ENCODE assay signal across 12 mouse cellular contexts in genomic region chr16:91140056-91140455, GRCm38 (mm10). TPM values are rescaled to one million over a fixed set of nuclear protein-coding genes. Genes with fewer than 3 reads are reported as not detected.
DNase-seq lines count a peak whose midpoint lies in the region; ATAC-seq lines count a peak whose summit lies in the region.
"Had no signal": no experiment of that assay in that cellular context is flagged by ENCODE, and none has a peak within 500 bp of the region (broad histone marks: within the 10 kb centered on the region; RNA-seq: fewer than 3 reads in every experiment).

No protein-coding gene starts in this region.

- H3K27me3 ChIP-seq in heart, embryonic 14.5 days (ENCODE audit: control insufficient read depth, insufficient read depth, low read length) = peaks cover 35% of the 10 kb centered on the region
- peaks cover 5% of the 10 kb centered on the region; the same call in 1 of the 2 replicates for H3K27me3 ChIP-seq in forebrain, embryonic 11.5 days (ENCODE audit: control insufficient read depth, insufficient read depth, low read length)
- peaks cover 25% of the 10 kb centered on the region for H3K27me3 ChIP-seq in hindbrain, embryonic 16.5 days (replicated peaks; ENCODE audit: control insufficient read depth, insufficient read depth, low read length)

- WGBS in heart, embryonic 14.5 days = 18% methylated on average over 13 of the region's 13 CpGs
- WGBS in forebrain, embryonic 11.5 days = 1% methylated on average over 13 of the region's 13 CpGs
- 3% methylated on average over 13 of the region's 13 CpGs for WGBS in hindbrain, embryonic 16.5 days

- 0 out of 2 replicates have a peak, but pooled peaks cover 7% of the 10 kb centered on the region for H3K9me3 ChIP-seq in heart, embryonic 14.5 days (ENCODE audit: control insufficient read depth, low read length)
- peaks cover 11% of the 10 kb centered on the region for H3K9me3 ChIP-seq in forebrain, embryonic 11.5 days (ENCODE audit: control insufficient read depth, low read length)
- H3K9me3 ChIP-seq in hindbrain, embryonic 16.5 days (ENCODE audit: control insufficient read depth, low read length) = peaks cover 9% of the 10 kb centered on the region

- intact Hi-C loops in heart, postnatal 10 days (cut with DNase I) = no loop called here

- ATAC-seq in heart, embryonic 14.5 days (ENCODE audit: insufficient number of reproducible peaks, insufficient read depth, low FRiP score, low read depth) = no peak
- peak; percentile 81 for ATAC-seq in forebrain, embryonic 11.5 days (replicated peaks; ENCODE audit: low FRiP score)
- ATAC-seq in hindbrain, embryonic 16.5 days = peak; percentile 34; the same call in 1 of the 2 replicates

- no peak overlapping the region for H3K9ac ChIP-seq in heart, embryonic 14.5 days (ENCODE audit: low read length)
- H3K9ac ChIP-seq in forebrain, embryonic 11.5 days (ENCODE audit: low read length) = peak overlapping the region; percentile 64
- no peak overlapping the region for H3K9ac ChIP-seq in hindbrain, embryonic 16.5 days (ENCODE audit: low read depth, low read length)

- H3K4me3 ChIP-seq in heart, embryonic 14.5 days (ENCODE audit: control insufficient read depth in 1 of 2, insufficient read depth in 1 of 2, low read depth in 1 of 2, low read length in 2 of 2) = no peak overlapping the region
- H3K4me3 ChIP-seq in forebrain, embryonic 11.5 days (ENCODE audit: low read depth, low read length) = no peak overlapping the region
- H3K4me3 ChIP-seq in hindbrain, embryonic 16.5 days (ENCODE audit: low read length) = no peak overlapping the region

- H3K4me1 ChIP-seq in heart, embryonic 14.5 days (ENCODE audit: control insufficient read depth in 2 of 2, insufficient read depth in 2 of 2, low read length in 2 of 2) = peaks cover 0 to 4% of the 10 kb centered on the region in 2 experiments; a peak in 1 of 4 replicates
- peaks cover 13% of the 10 kb centered on the region for H3K4me1 ChIP-seq in forebrain, embryonic 11.5 days (replicated peaks; ENCODE audit: control insufficient read depth, insufficient read depth, low read length)
- peaks cover 4% of the 10 kb centered on the region for H3K4me1 ChIP-seq in hindbrain, embryonic 16.5 days (ENCODE audit: control insufficient read depth, insufficient read depth, low read depth, low read length)

- DNase-seq in heart, postnatal 10 days = no peak
- peak; percentile 78 for DNase-seq in forebrain, embryonic 11.5 days (ENCODE audit: low spot score)
- peak; percentile 17 for DNase-seq in neural tube, embryonic 10.5 days (ENCODE audit: extremely low spot score, low spot score)
- DNase-seq in right cerebral cortex, postnatal 10 days (ENCODE audit: low spot score in 2 of 2) = no peak
- no peak for DNase-seq in urinary bladder, adult 2 months (ENCODE audit: low spot score)
- DNase-seq in spleen, postnatal 4 days (ENCODE audit: low spot score in 2 of 2) = no peak
- DNase-seq: cerebellum, adult 11 months; lung, adult 2 months had no signal

- no peaks in the 10 kb centered on the region for H3K36me3 ChIP-seq in heart, embryonic 14.5 days (ENCODE audit: control insufficient read depth, insufficient read depth, low read length)
- no peaks in the 10 kb centered on the region for H3K36me3 ChIP-seq in forebrain, embryonic 11.5 days (ENCODE audit: control insufficient read depth, insufficient read depth, low read length)
- H3K36me3 ChIP-seq in hindbrain, embryonic 16.5 days (ENCODE audit: control insufficient read depth, insufficient read depth, low read length) = no peaks in the 10 kb centered on the region

- H3K4me2 ChIP-seq in heart, embryonic 14.5 days (ENCODE audit: low read length) = peak overlapping the region; percentile 36; the same call in 1 of the 2 replicates
- H3K4me2 ChIP-seq in forebrain, embryonic 11.5 days (ENCODE audit: low read depth, low read length, severe bottlenecking) = peak overlapping the region; percentile 40
- peak overlapping the region; percentile 13 for H3K4me2 ChIP-seq in hindbrain, embryonic 16.5 days (ENCODE audit: low read length)

- H3K27ac ChIP-seq in heart, embryonic 14.5 days (replicated peaks in 1 of 2; ENCODE audit: control insufficient read depth in 1 of 2, insufficient read depth in 1 of 2, low read depth in 2 of 2, low read length in 2 of 2) = no peak overlapping the region
- peak overlapping the region; percentile 97 for H3K27ac ChIP-seq in forebrain, embryonic 11.5 days (ENCODE audit: low read depth, low read length)
- no peak overlapping the region for H3K27ac ChIP-seq in hindbrain, embryonic 16.5 days (ENCODE audit: low read depth, low read length)
- H3K27ac ChIP-seq: kidney, postnatal 0 days had no signal

RNA-seq across cellular contexts. Expression of gene 4932438H23Rik, which starts 45.1 kb away (rescaled TPM):
- polyA plus RNA-seq in heart, embryonic 14.5 days (2014; fragmentation: Nextera tagmentation; extraction: Ambion mirVana) = 0.18 and 0.19 TPM in 2 replicates
- under 1 TPM in 1 of 2 experiments, not detected in 1; 0.19 TPM for total RNA-seq in heart, postnatal 10 days (2021)
- 0.17 TPM in 1 of 2 replicates, not detected in the other for polyA plus RNA-seq in forebrain, embryonic 11.5 days (2014; fragmentation: Nextera tagmentation; extraction: Ambion mirVana)
- 0.88 and 1.9 TPM in 2 replicates for polyA plus RNA-seq in hindbrain, embryonic 16.5 days (2015; fragmentation: Nextera tagmentation; extraction: Ambion mirVana)
- 0.87 and 0.94 TPM in 2 replicates for polyA plus RNA-seq in urinary bladder, adult 2 months (2012; rRNA removed)
- total RNA-seq: adrenal gland, postnatal 14 days had no signal

Comparison
In these comparisons a context has a peak if more than half of its experiments do, and no peak if none do; other contexts are left out.
1. DNase-seq: peak in forebrain, embryonic 11.5 days (single experiment) and neural tube, embryonic 10.5 days (single experiment); none in heart, postnatal 10 days (0 of 2), right cerebral cortex, postnatal 10 days (0 of 2), urinary bladder, adult 2 months (single experiment) and spleen, postnatal 4 days (0 of 2).
2. Peak in every context shown above with its lines, with median percentiles within 50 percentile points of each other: H3K4me2 ChIP-seq.